Mouse (Mus musculus) embryonic fibroblast, embryonic 13.5 days (primary cell): ENCODE results near the gene Cdkn3.

Source experiments
- CTCF ChIP-seq: IDR thresholded peaks from 2 replicates; pipeline ENCODE4 v1.5.1; 2011; ENCODE audit warnings: mild to moderate bottlenecking, control low read depth, low read length, moderate library complexity, borderline replicate concordance; ENCODE audit not compliant: insufficient read depth
- POLR2A ChIP-seq: IDR thresholded peaks from 2 replicates; pipeline ENCODE4 v1.6.1; 2011; ENCODE audit warnings: low read depth, mild to moderate bottlenecking, control low read depth, low read length, moderate library complexity

GRCm38 (mm10) chr14:46742674-46743073 lies 17.7 kb upstream of the Cdkn3 start:
- TF ChIP-seq CTCF (no peak), POLR2A (no peak)
